Mouse (Mus musculus) kidney, adult 8-10 months (tissue): ENCODE measurements around the gene Rassf7.

Experiments
- DNase-seq, 2 experiments: peaks; one replicate each; pipeline ENCODE4 v3.0.0; 2022

Gene Rassf7

GRCm38 (mm10) chr7:141215101-141215879 lies at the start of gene Rassf7:
Gene Rassf7 (plus strand): TSS chr7:141215860.
- DNase-seq, result peak; percentile 99

DNA sequence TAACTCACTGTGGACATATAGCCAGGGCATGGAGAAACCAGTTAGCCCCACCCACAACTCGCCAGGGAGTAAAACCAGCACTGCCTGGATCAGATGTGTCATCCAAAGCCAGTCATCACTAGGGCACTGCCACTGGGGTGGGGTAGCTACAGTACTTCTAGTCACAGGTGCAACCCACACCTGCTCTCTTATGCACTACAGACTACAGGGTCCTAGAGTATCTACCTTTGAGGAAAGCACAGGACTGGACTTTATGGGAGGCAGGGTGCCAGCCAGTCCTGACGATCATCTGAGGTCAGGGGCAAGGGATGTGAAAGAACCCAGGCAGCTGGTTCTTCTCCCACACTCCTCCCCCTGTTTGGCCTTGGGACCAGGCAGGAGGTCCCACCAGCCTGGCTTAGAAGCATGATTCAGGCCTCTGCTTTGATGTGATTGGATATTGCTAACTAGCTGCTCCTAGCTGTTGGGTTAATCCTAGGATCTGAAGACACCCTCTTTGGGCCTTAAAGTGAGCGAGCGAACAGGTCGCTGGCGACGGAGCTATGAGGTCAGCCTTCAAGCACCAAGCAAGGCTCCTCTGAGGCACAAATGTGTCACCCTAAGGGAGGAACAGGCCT lies 47.7 kb upstream of the Rassf7 start:
- no peak for DNase-seq

- DNase-seq, result peak; percentile 74 to 80
Measured at GRCm38 (mm10) chr7:141168518-141168953, 47.1 kb upstream of the Rassf7 start.

DNA sequence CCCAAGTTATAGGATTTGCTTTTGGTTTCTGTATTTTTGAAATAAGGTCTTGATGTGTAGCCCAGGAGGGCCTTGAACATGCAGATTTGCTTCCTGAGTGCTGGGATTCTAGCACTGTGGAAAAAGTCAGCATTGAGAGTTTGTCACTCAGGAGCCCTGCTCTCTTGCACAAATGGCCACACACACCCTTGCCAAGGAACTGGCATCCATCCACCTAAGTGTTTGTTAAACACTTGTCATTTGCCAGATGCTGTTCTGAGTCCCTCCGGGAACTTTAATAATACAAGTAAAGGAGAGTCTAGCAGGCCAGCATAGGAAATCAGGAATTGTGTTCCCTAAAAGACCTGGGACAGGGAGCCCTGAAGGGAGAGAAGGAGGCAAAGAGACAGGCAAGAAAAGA lies 46.4 kb upstream of the Rassf7 start:
- DNase-seq, result no peak

GRCm38 (mm10) chr7:141169866-141170265 lies 45.8 kb upstream of the Rassf7 start:
- DNase-seq, result no peak

DNA sequence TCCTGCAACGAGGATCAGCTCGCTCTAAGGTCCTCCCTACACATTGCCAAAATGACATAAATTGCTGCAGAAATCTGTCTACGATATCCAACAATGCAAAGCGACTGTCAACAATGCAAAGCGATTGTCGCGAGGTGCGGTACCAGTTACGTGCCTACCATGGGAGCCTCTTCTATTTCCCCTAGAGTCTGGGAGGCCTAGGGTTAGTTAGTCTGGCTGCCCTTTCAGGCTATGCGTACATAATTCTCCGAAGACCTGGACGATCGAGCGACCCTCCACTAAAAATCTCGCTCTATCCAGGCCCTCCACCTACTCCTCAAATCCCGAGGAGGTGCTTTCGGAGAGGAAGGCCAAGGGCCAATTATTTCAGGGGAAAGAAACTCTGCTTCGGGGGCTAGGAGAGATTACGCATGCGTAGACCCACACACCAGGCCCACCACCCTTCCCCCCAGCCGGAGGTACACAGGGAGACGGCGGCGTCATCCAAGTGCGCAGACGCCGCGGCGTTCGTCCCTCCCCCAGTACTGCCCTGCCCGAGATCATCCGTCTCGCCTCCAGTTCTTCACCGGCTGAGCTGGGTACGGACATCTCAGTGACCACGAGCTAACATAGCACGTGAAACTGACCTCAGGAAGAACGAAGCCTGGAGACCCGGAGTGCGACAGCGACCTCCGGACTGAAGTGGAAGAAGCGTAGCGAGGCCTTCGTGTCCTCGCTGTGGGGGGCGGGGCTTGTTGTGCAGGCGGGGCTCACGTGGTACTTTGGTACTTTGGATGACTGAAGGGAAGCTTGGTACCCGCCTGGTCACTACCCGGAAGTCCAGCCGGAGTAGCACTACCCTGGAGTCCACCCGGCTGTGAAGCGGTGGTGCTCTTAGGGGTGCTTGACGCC lies 43.3 kb upstream of the Rassf7 start, which contains the start of gene Rnh1:
Gene Rnh1 (minus strand): TSS at position 742 of the 891 bp plus-strand sequence.
- peak; percentile 92 for DNase-seq

DNA sequence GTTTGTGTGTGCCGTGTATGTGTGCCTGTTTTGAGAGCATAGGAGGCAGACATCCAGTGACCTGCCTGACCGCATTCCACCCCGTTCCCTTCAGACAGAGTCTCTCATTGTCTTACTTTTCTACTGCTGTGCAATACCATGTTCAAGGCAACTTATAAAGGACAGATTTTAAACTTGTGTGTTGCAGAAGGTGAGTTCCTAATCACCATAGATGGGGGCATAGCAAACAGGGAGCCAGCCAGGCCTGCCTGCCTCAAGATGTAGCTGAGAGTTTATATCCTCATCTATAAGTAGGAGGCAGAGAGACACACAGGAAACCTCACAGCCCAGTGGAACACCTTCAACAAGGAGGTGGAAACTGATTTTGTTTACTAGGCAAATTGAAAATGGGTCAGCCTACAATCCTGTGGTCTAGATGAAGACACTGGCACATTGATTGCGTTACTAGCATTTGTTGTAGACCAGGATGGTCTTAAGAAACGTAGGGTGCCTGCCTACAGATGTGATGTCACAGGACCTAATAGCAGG lies 42.3 kb upstream of the Rassf7 start:
- no peak for DNase-seq

GRCm38 (mm10) chr7:141175068-141175467 lies 40.6 kb upstream of the Rassf7 start:
- no peak for DNase-seq

DNA sequence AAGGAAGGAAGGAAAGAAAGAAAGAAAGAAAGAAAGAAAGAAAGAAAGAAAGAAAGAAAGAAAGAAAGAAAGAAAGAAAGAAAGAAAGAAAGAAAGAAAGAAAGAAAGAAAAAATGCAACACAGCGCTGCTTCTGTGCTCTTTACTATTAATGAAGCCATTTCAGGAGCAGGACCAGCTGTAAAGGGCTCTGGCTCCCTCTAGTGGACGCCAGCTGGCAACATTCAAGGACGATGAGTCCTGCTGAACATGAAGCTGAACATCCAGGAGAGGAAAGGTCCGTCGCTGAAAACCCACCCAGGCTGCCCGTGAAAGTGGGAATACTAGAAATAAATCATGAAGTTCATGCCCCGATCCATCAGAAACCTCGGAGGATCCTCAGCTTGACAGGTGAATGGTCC lies 39.5 kb upstream of the Rassf7 start:
- DNase-seq, result peak; percentile 83 to 92

DNA sequence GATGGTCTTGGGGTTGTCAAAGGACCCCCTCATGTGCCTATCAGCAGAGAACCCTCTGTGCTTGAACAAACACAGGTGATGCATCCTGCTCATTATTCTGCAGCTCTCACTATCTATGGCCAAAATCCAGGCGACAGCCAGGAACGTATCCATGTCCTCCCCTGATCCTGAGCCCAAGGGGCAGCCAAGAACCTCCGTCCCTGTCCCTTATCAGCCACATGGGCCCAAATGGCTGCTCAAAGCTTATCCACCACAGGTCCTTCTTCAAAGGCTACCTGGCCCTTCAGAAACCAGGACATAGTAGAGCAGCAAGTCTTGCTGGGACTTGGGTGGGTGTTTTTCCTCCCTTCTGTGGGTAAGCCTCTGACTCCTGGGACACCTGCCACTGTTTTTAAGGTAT lies 27.5 kb upstream of the Rassf7 start:
- no peak for DNase-seq

GRCm38 (mm10) chr7:141188733-141189132 lies 26.9 kb upstream of the Rassf7 start:
- no peak for DNase-seq

- DNase-seq, result no peak
Measured at GRCm38 (mm10) chr7:141190220-141190619, 25.4 kb upstream of the Rassf7 start.

GRCm38 (mm10) chr7:141191036-141191435 lies 24.6 kb upstream of the Rassf7 start:
- peak in 1 of 2 experiments; percentile 58 for DNase-seq

GRCm38 (mm10) chr7:141191796-141192685 lies 23.6 kb upstream of the Rassf7 start:
- no peak for DNase-seq

DNA sequence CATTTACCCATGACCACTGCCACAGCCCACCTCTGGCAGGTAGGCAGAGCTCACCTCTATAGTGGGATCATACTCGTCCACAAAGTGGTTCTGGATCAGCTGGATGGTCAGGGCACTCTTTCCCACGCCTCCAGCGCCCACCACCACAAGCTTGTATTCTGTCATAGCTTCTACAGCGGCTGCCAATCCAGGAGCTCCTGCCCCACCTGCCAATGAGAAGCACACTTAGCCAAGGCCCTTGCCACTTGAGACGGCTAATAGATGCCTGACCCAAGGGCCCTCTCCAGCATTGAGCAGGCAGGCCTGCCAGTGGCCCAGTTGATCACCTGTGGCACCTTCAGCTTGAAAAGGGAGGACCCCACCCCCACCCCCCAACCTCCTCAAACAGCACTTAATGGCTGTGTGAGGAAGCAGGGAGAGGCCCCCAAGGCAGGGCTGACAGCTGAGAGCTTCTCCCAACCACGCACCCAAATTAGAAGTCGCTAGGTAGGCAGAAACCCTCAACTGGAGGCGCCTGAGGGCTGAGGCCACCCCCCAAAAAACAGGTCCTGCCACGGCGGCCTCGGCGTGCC lies 22.8 kb upstream of the Rassf7 start:
- no peak for DNase-seq

DNA sequence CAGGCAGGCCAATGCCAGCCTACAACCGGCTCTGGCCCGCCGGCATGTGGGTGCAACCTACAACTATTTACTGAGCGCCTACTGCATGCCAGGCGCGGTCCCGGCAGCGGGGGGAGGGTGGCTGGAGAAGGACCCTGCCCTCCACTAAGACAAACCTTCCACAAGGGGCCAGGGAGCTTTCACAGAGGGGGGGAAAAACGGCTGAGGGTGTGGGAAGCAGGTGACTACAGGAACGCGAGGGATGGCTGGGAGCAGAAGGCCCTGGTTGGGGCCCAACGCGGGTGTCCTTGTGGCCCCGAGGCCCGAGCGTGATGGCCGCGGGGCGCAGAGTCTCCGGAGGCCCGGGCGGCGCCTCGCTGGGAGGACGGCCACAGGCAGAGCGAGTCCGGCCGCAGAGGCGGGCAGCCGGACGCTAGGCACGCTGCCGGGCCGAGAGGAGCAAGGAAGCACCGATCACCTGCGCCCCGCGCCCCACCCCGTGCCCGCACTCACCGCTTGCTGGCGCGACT lies 22.3 kb upstream of the Rassf7 start:
- DNase-seq, result peak; percentile 40 to 41

DNA sequence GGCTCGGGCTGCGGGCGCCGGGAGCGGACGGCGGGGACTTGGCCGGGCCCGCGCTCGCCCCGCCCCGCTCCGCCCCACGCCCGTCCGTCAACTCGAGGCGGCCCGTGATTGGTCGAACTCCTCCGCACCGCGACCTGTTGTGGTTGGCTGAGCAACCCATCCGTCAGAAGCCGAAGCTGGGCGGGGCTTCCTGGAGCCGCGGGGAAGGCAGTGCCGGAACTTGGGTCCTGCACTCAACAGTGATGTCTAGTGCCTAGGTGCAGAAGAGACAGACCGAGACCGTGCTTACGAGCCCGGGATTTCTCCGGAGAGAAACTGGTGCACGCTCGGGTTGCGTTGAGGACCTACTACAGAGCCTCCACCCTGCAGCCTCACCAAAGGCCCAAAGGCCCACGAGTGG lies 21.7 kb upstream of the Rassf7 start, which contains the start of the genes Hras and Lrrc56:
Gene Hras (minus strand): TSS at position 58 of the 400 bp plus-strand sequence.
Gene Lrrc56 (plus strand): TSS at position 210 of the 400 bp plus-strand sequence.
- DNase-seq, result peak; percentile 97 to 98

DNA sequence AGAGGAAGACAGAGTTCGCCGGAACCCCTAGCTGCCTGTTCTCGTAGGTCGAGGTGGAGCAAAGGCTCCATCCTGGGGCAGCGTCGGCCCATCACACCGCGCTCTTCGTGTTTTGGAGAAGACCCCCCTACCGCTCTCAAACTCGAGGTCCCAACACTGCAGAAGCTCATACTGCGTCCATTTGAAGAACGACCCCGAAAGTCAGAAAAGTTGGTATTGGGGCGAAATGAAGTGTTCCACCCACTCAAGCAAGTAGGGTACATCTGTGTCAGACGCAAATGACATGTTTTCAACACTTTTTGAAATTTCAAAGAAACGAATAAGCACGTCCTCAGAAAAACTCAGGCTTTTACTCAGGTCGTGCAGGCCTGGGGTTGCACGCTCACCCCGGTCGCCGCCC lies 21.3 kb upstream of the Rassf7 start:
- DNase-seq, result no peak

GRCm38 (mm10) chr7:141194830-141195229 lies 20.8 kb upstream of the Rassf7 start:
- peak; percentile 91 to 94 for DNase-seq

- DNase-seq, result no peak
Measured at GRCm38 (mm10) chr7:141195754-141196153, 19.9 kb upstream of the Rassf7 start.
